Mouse (Mus musculus): ENCODE data around the gene Dlg2.

The Dlg2 gene

GRCm38 (mm10) chr7:91241718-91242117, 765.2 kb downstream of the Dlg2 start:
- in situ Hi-C loops (cut with MboI; ENCODE audit: low sequenced_read_pairs): no loop called here

GRCm38 (mm10) chr7:91261672-91262030, 785.2 kb downstream of the Dlg2 start:
- in situ Hi-C loops (cut with MboI; ENCODE audit: low sequenced_read_pairs): no loop called here

GRCm38 (mm10) chr7:91262031-91262951, 785.8 kb downstream of the Dlg2 start:
- in situ Hi-C loops (cut with MboI; ENCODE audit: low sequenced_read_pairs): no loop called here

GRCm38 (mm10) chr7:91262998-91263397, 786.5 kb downstream of the Dlg2 start:
- in situ Hi-C loops (cut with MboI; ENCODE audit: low sequenced_read_pairs): no loop called here

- in situ Hi-C loops (cut with MboI; ENCODE audit: low sequenced_read_pairs): no loop called here
Observed at GRCm38 (mm10) chr7:91267764-91268163, 791.3 kb downstream of the Dlg2 start.

- in situ Hi-C loops (cut with MboI; ENCODE audit: low sequenced_read_pairs): no loop called here
Observed at GRCm38 (mm10) chr7:91284167-91284566, 807.7 kb downstream of the Dlg2 start.

GRCm38 (mm10) chr7:91288324-91288723, 811.9 kb downstream of the Dlg2 start:
- in situ Hi-C loops (cut with MboI; ENCODE audit: low sequenced_read_pairs): no loop called here

GRCm38 (mm10) chr7:91296127-91296526, 819.7 kb downstream of the Dlg2 start:
- in situ Hi-C loops (cut with MboI; ENCODE audit: low sequenced_read_pairs): no loop called here

- in situ Hi-C loops (cut with MboI; ENCODE audit: low sequenced_read_pairs): no loop called here
Observed at GRCm38 (mm10) chr7:91311177-91311576, 834.7 kb downstream of the Dlg2 start.

- in situ Hi-C loops (cut with MboI; ENCODE audit: low sequenced_read_pairs): no loop called here
Observed at GRCm38 (mm10) chr7:91345073-91345472, 868.6 kb downstream of the Dlg2 start.

GRCm38 (mm10) chr7:91369821-91370321, 893.4 kb downstream of the Dlg2 start:
- in situ Hi-C loops (cut with MboI; ENCODE audit: low sequenced_read_pairs): no loop called here

GRCm38 (mm10) chr7:91382281-91382680, 905.8 kb downstream of the Dlg2 start:
- in situ Hi-C loops (cut with MboI; ENCODE audit: low sequenced_read_pairs): no loop called here

GRCm38 (mm10) chr7:91383873-91384272, 907.4 kb downstream of the Dlg2 start:
- in situ Hi-C loops (cut with MboI; ENCODE audit: low sequenced_read_pairs): no loop called here

- in situ Hi-C loops (cut with MboI; ENCODE audit: low sequenced_read_pairs): no loop called here
Observed at GRCm38 (mm10) chr7:91389272-91389671, 912.8 kb downstream of the Dlg2 start.

- in situ Hi-C loops (cut with MboI; ENCODE audit: low sequenced_read_pairs): no loop called here
Observed at GRCm38 (mm10) chr7:91397827-91398226, 921.4 kb downstream of the Dlg2 start.

- in situ Hi-C loops (cut with MboI; ENCODE audit: low sequenced_read_pairs): no loop called here
Observed at GRCm38 (mm10) chr7:91412109-91412508, 935.6 kb downstream of the Dlg2 start.

GRCm38 (mm10) chr7:91414150-91414549, 937.7 kb downstream of the Dlg2 start:
- in situ Hi-C loops (cut with MboI; ENCODE audit: low sequenced_read_pairs): no loop called here

- in situ Hi-C loops (cut with MboI; ENCODE audit: low sequenced_read_pairs): no loop called here
Observed at GRCm38 (mm10) chr7:91414749-91415148, 938.3 kb downstream of the Dlg2 start.

GRCm38 (mm10) chr7:91420215-91420614, 943.7 kb downstream of the Dlg2 start:
- in situ Hi-C loops (cut with MboI; ENCODE audit: low sequenced_read_pairs): no loop called here

GRCm38 (mm10) chr7:91423784-91424183, 947.3 kb downstream of the Dlg2 start:
- in situ Hi-C loops (cut with MboI; ENCODE audit: low sequenced_read_pairs): no loop called here

- in situ Hi-C loops (cut with MboI; ENCODE audit: low sequenced_read_pairs): loop anchor here (25.0 kb wide), 1 partner anchor 917 kb away; no protein-coding TSS in a partner anchor
Observed at GRCm38 (mm10) chr7:91429712-91430275, 953.3 kb downstream of the Dlg2 start.

Data from CH12F3 (cell line).